Mouse (Mus musculus): Measurements from ENCODE around the gene Dhx35.

DNA sequence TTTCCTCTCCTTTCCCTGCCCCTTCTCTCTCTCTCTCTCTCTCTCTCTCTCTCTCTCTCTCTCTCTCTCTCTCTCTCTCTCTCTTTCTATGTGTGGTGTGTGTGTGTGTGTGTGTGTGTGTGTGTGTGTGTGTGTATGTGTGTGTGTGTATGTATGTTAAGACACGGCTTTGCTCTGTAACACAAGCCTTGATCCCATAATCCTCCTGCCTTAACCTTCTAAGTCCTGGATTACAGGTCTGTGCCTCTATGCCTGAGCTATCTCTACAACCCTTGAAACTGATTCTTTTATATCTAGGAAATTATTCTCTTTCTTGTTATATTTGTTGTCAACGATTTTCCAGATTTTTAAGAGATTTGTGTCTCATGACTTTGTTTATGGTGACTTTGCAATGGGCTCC is 34.4 kb upstream of the Dhx35 start:
- TF ChIP-seq CTCF (IDR thresholded peaks at IDR 0.05; ENCODE audit: extremely low read depth, insufficient read depth, low read length) = no peak
- TF ChIP-seq POLR2A (IDR thresholded peaks at IDR 0.05; ENCODE audit: extremely low read depth, insufficient read depth, low read length) = no peak

Data from cortical plate, adult 2 months (tissue).